Mouse (Mus musculus) hindbrain, embryonic 10.5 days (tissue): Measurements from ENCODE around the gene Tbc1d2. TPM values are rescaled to one million over a fixed set of nuclear protein-coding genes. Genes with fewer than 3 reads are reported as not detected.
"Not testable (repeated sequence)": the region's sequence is repeated elsewhere in the genome, so short reads cannot be mapped to it uniquely, and the experiment has no call there.

ENCODE experiments used
- DNase-seq: peaks from one replicate; pipeline ENCODE4 v3.0.0-alpha.2; 2017; ENCODE audit warnings: low spot score
- H3K27ac ChIP-seq: fragments of 300-500 bp; sonication (generic); 2 replicates; pipeline ENCODE4 v1.5.1; 2016; ENCODE audit warnings: mild to moderate bottlenecking, moderate library complexity
- H3K27me3 ChIP-seq: fragments of 300-500 bp; sonication (generic); 2 replicates; pipeline ENCODE4 v1.6.1; 2016; ENCODE audit warnings: mild to moderate bottlenecking; ENCODE audit not compliant: poor library complexity, insufficient read depth, severe bottlenecking
- H3K36me3 ChIP-seq: fragments of 300-500 bp; sonication (generic); 2 replicates; pipeline ENCODE4 v1.6.1; 2016; ENCODE audit warnings: mild to moderate bottlenecking, moderate library complexity
- H3K4me1 ChIP-seq: fragments of 300-500 bp; sonication (generic); replicated peaks from 2 replicates; pipeline ENCODE4 v1.6.1; 2016; ENCODE audit warnings: mild to moderate bottlenecking
- H3K4me3 ChIP-seq: fragments of 300-500 bp; sonication (generic); 2 replicates; pipeline ENCODE4 v1.5.1; 2016; ENCODE audit warnings: mild to moderate bottlenecking, moderate library complexity
- H3K9me3 ChIP-seq: fragments of 300-500 bp; sonication (generic); 2 replicates; pipeline ENCODE4 v1.6.1; 2016; ENCODE audit warnings: mild to moderate bottlenecking, moderate library complexity
- WGBS: fragments of 180-500 bp; shearing (Covaris S2); methylation state at CpG from one replicate; pipeline ENCODE4 v1.1.7; 2016; 5-methylcytosine and 5-hydroxymethylcytosine counted together
- polyA plus RNA-seq: library from polyadenylated mRNA; unstranded; fragments of >200 nt; fragmentation: Nextera tagmentation; extraction: Ambion mirVana; gene quantifications from 2 replicates; pipeline ENCODE4 v1.2.1, GENCODE M21; 2016

The Tbc1d2 gene
- polyA plus RNA-seq, 1 experiment from 2014 or later = 2.0 TPM

GRCm38 (mm10) chr4:46614641-46615040 is 35.4 kb downstream of the Tbc1d2 start:
- WGBS = 73% methylated on average over 9 of the region's 9 CpGs
- Histone ChIP-seq H3K27ac (no peak overlapping the region), H3K4me3 (no peak overlapping the region), H3K4me1 (peaks cover 13% of the 10 kb centered on the region), H3K9me3 (no peaks in the 10 kb centered on the region), H3K36me3 (no peaks in the 10 kb centered on the region), H3K27me3 (peaks cover 38% of the 10 kb centered on the region)
- no peak for DNase-seq

- Histone ChIP-seq H3K27me3 (peaks cover 42% of the 10 kb centered on the region), H3K27ac (no peak overlapping the region), H3K36me3 (no peaks in the 10 kb centered on the region), H3K4me3 (no peak overlapping the region), H3K4me1 (peaks cover 12% of the 10 kb centered on the region), H3K9me3 (no peaks in the 10 kb centered on the region)
- no peak for DNase-seq
- 82% methylated on average over 12 of the region's 12 CpGs for WGBS
These were observed 36.4 kb downstream of the Tbc1d2 start for GRCm38 (mm10) chr4:46613618-46614017.

GRCm38 (mm10) chr4:46611181-46611580 is 38.8 kb downstream of the Tbc1d2 start:
- H3K9me3 ChIP-seq = no peaks in the 10 kb centered on the region
- no peaks in the 10 kb centered on the region for H3K36me3 ChIP-seq
- DNase-seq = peak; percentile 85
- H3K4me3 ChIP-seq = no peak overlapping the region
- peaks cover 9% of the 10 kb centered on the region for H3K4me1 ChIP-seq
- no peak overlapping the region for H3K27ac ChIP-seq
- peaks cover 47% of the 10 kb centered on the region for H3K27me3 ChIP-seq
- WGBS = 3% methylated on average over 4 of the region's 4 CpGs

GRCm38 (mm10) chr4:46607601-46608000 is 42.4 kb downstream of the Tbc1d2 start:
- no peak overlapping the region for H3K4me3 ChIP-seq
- H3K27me3 ChIP-seq = peaks cover 51% of the 10 kb centered on the region
- peaks cover 34% of the 10 kb centered on the region for H3K4me1 ChIP-seq
- DNase-seq = no peak
- no peaks in the 10 kb centered on the region for H3K36me3 ChIP-seq
- WGBS = 81% methylated on average over 3 of the region's 3 CpGs
- 0 out of 2 replicates have a peak overlapping the region, but pooled peaks have one; percentile 1 for H3K27ac ChIP-seq
- H3K9me3 ChIP-seq = no peaks in the 10 kb centered on the region

- peaks cover 37% of the 10 kb centered on the region for H3K4me1 ChIP-seq
- H3K27ac ChIP-seq = peak overlapping the region; percentile 62
- WGBS = 64% methylated on average over 11 of the region's 11 CpGs
- no peaks in the 10 kb centered on the region for H3K36me3 ChIP-seq
- DNase-seq = no peak
- H3K4me3 ChIP-seq = no peak overlapping the region
- no peaks in the 10 kb centered on the region for H3K9me3 ChIP-seq
- H3K27me3 ChIP-seq = peaks cover 72% of the 10 kb centered on the region
These were observed 44.6 kb downstream of the Tbc1d2 start for GRCm38 (mm10) chr4:46605451-46605850.

- H3K4me3 ChIP-seq = no peak overlapping the region
- no peak for DNase-seq
- H3K27me3 ChIP-seq = peaks cover 77% of the 10 kb centered on the region
- no peaks in the 10 kb centered on the region for H3K36me3 ChIP-seq
- H3K9me3 ChIP-seq = no peaks in the 10 kb centered on the region
- peaks cover 37% of the 10 kb centered on the region for H3K4me1 ChIP-seq
- WGBS = 60% methylated on average over 7 of the region's 7 CpGs
- no peak overlapping the region for H3K27ac ChIP-seq
These were observed 47.3 kb downstream of the Tbc1d2 start for GRCm38 (mm10) chr4:46602704-46603103.

- peaks cover 37% of the 10 kb centered on the region for H3K4me1 ChIP-seq
- H3K9me3 ChIP-seq = no peaks in the 10 kb centered on the region
- peak within 1 kb of the TSS; percentile 66 for H3K4me3 ChIP-seq
- H3K27ac ChIP-seq = peak within 1 kb of the TSS; percentile 81
- under 1% methylated on average over 58 of the region's 66 CpGs for WGBS
- peak; percentile 85 for DNase-seq
- H3K27me3 ChIP-seq = peaks cover 85% of the 10 kb centered on the region
- no peaks in the 10 kb centered on the region for H3K36me3 ChIP-seq
These were observed 48.1 kb downstream of the Tbc1d2 start, which contains the start of gene Coro2a for GRCm38 (mm10) chr4:46601844-46602423. Gene Coro2a, minus strand, starts transcription at chr4:46602202.

GRCm38 (mm10) chr4:46601258-46601843 is 48.7 kb downstream of the Tbc1d2 start:
- Histone ChIP-seq H3K4me1 (peaks cover 37% of the 10 kb centered on the region), H3K4me3 (peak overlapping the region; percentile 66), H3K27me3 (peaks cover 87% of the 10 kb centered on the region), H3K27ac (peak overlapping the region; percentile 81), H3K36me3 (no peaks in the 10 kb centered on the region), H3K9me3 (no peaks in the 10 kb centered on the region)
- under 1% methylated on average over 51 of the region's 52 CpGs for WGBS
- peak; percentile 54 for DNase-seq

GRCm38 (mm10) chr4:46600473-46601257 is 49.3 kb downstream of the Tbc1d2 start:
- Histone ChIP-seq H3K4me1 (peaks cover 41% of the 10 kb centered on the region), H3K36me3 (no peaks in the 10 kb centered on the region), H3K27ac (peak overlapping the region; percentile 81), H3K27me3 (peaks cover 86% of the 10 kb centered on the region), H3K9me3 (no peaks in the 10 kb centered on the region), H3K4me3 (peak overlapping the region; percentile 66)
- 42% methylated on average over 20 of the region's 20 CpGs for WGBS
- DNase-seq = no peak

- not testable (repeated sequence) for H3K9me3 ChIP-seq, H3K27ac ChIP-seq, DNase-seq, H3K36me3 ChIP-seq, H3K4me3 ChIP-seq
- Histone ChIP-seq H3K27me3 (peaks cover 81% of the 10 kb centered on the region), H3K4me1 (peaks cover 32% of the 10 kb centered on the region)
- WGBS = 81% methylated on average over 12 of the region's 12 CpGs
These were observed 50.4 kb downstream of the Tbc1d2 start for GRCm38 (mm10) chr4:46599609-46600008.

- Histone ChIP-seq H3K27ac (no peak overlapping the region), H3K9me3 (no peaks in the 10 kb centered on the region), H3K36me3 (no peaks in the 10 kb centered on the region), H3K4me3 (no peak overlapping the region), H3K27me3 (peaks cover 75% of the 10 kb centered on the region), H3K4me1 (peaks cover 26% of the 10 kb centered on the region)
- WGBS = 75% methylated on average over 6 of the region's 6 CpGs
- no peak for DNase-seq
These were observed 51.0 kb downstream of the Tbc1d2 start for GRCm38 (mm10) chr4:46598981-46599380.

- WGBS = 59% methylated on average over 10 of the region's 10 CpGs
- DNase-seq = no peak
- no peak overlapping the region for H3K27ac ChIP-seq
- H3K9me3 ChIP-seq = no peaks in the 10 kb centered on the region
- no peaks in the 10 kb centered on the region for H3K36me3 ChIP-seq
- H3K4me3 ChIP-seq = no peak overlapping the region
- peaks cover 68% of the 10 kb centered on the region for H3K27me3 ChIP-seq
- H3K4me1 ChIP-seq = peaks cover 25% of the 10 kb centered on the region
These were observed 51.9 kb downstream of the Tbc1d2 start for GRCm38 (mm10) chr4:46598111-46598510.
